Mouse (Mus musculus) v-Abl transformed pro-B cells (cell line): ENCODE measurements around the gene Tmem128.

Experiments used
- in situ Hi-C, 2 experiments: fragments of 400-800 bp; cut with MboI; formaldehyde crosslinking; loops; one replicate each; pipeline ENCODE4 v1.15.1; 2025; ENCODE audit not compliant: unreplicated experiment in 2 of 2

The Tmem128 gene

GRCm38 (mm10) chr5:38260107-38260682, at the start of gene Tmem128:
TSS of gene Tmem128 (plus strand) at chr5:38260185.
- in situ Hi-C loops = no loop called here

GRCm38 (mm10) chr5:38211691-38212090, 48.3 kb upstream of the Tmem128 start:
- in situ Hi-C loops = loop anchor here in 1 of 2 experiments (25.0 kb wide), 1 partner anchor 1249 kb away; no protein-coding TSS in a partner anchor

DNA sequence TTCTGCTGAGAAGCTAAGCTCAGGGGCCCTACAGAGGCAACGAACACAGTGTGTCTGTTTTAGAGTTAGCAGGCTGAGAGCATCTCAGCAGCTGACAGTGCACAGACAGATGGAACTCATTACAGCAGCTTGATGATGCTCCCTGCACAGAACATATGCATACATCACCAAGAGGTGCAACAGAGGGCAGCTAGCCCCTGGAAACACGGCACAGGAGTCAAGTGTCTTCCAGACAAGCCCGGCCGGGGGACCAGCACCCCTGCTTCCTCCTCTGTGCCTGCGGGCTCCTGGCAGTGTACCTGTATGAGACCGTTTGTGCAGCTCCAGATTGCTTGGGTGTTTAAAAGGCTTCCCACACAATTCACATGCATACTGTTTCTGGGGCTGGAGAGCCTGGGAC, 47.0 kb upstream of the Tmem128 start:
- in situ Hi-C loops = loop anchor here in 1 of 2 experiments (25.0 kb wide), 1 partner anchor 1251 kb away; no protein-coding TSS in a partner anchor

DNA sequence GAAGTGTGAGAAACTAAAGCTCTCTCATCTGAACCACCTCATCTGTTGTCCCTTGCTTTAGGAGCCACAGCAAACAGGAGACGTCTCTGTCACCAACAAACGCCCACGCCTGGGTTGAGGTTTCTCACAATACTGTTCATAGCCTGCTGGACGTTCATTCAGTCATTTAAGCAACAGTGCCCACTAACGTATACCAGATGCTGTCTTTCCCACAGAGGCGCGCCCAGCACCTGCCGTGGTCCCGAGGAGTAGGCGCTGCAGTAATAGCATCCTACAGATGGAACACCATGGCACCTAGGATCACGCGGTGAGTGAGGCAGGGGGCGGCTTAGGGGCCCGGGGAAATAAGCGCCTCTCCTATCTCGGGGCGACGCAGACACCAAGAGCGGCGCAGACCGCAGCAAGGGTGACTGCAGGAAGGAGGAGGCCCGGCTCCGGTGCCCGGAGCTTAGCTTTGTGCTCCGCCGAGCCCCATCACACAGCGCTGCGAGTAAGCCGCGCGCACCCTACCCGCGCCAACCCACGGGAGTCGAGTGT, 40.1 kb upstream of the Tmem128 start:
- in situ Hi-C loops = loop anchor here in 1 of 2 experiments (25.0 kb wide), 1 partner anchor 1258 kb away; no protein-coding TSS in a partner anchor

GRCm38 (mm10) chr5:38220328-38220912, 39.6 kb upstream of the Tmem128 start, which contains the start of the genes Zbtb49 and Lyar:
TSS of gene Zbtb49 (minus strand) at chr5:38220457.
TSS of gene Lyar (plus strand) at chr5:38220470.
- in situ Hi-C loops = loop anchor here in 1 of 2 experiments (25.0 kb wide), 1 partner anchor 1258 kb away; no protein-coding TSS in a partner anchor

DNA sequence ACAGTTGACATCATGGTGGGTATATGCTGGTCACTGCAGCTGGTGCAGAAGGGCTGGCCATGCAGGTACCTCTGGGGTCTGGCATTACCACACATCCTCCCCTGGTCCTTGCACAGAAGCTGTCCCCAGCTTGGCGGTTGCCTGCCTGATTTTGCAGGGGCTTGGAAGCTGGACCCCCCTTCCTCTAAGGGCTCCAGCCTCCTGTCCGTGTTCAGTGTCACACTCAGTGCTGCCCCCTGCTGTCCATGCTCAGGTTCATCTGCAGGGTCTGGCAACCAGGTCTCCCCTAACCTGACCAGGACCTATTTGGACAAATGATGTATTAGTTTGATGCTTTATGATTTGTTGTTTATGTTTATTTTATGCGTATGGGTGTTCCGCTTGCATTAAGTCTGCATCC, 24.6 kb upstream of the Tmem128 start:
- in situ Hi-C loops = no loop called here

DNA sequence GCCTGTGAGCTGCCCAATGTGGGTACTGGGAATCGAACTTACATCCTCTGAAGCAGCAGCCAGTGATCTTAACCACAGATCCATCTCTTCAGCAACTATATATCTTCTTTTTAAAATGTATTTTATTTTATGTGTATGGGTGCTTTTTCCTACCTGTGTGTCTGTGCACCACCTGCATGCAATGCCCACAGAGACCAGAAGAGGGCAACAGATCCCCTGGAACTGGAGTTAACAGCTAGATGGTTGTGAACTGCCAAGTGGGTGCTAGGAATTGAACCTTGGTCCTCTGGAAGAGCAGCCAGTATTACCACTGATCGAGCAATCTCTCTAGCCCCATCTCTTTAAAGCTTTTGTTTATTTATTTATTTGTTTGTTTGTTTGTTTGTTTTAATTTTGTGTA, 23.4 kb upstream of the Tmem128 start:
- in situ Hi-C loops = no loop called here

GRCm38 (mm10) chr5:38240727-38241472, 19.1 kb upstream of the Tmem128 start:
- in situ Hi-C loops = no loop called here

GRCm38 (mm10) chr5:38241473-38241834, 18.5 kb upstream of the Tmem128 start:
- in situ Hi-C loops = no loop called here

- in situ Hi-C loops = no loop called here
These were observed 18.0 kb upstream of the Tmem128 start for GRCm38 (mm10) chr5:38241966-38242365.

DNA sequence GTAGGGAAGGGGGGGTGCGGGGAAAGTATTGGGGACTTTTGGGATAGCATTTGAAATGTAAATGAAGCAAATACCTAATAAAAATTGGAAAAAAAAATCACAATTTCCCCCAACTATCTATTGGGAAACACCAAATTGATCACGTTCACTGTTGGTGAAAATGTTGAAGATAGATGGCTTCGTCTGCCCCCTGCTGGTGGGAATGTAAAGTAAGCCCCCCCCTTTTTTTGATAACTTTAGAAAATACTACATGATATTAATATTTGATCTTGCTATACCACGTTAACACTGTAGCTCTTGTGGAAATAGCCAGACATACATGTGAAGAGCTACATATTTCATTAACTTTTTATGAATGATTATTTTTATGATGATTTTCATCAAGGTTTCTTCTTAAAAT, 4.8 kb upstream of the Tmem128 start:
- in situ Hi-C loops = no loop called here

GRCm38 (mm10) chr5:38255644-38256043, 4.3 kb upstream of the Tmem128 start:
- in situ Hi-C loops = no loop called here

GRCm38 (mm10) chr5:38256551-38256950, 3.4 kb upstream of the Tmem128 start:
- in situ Hi-C loops = no loop called here

- in situ Hi-C loops = no loop called here
These were observed 1.8 kb upstream of the Tmem128 start for GRCm38 (mm10) chr5:38258034-38258772.

- in situ Hi-C loops = no loop called here
These were observed 1.2 kb upstream of the Tmem128 start for GRCm38 (mm10) chr5:38258773-38259146.

DNA sequence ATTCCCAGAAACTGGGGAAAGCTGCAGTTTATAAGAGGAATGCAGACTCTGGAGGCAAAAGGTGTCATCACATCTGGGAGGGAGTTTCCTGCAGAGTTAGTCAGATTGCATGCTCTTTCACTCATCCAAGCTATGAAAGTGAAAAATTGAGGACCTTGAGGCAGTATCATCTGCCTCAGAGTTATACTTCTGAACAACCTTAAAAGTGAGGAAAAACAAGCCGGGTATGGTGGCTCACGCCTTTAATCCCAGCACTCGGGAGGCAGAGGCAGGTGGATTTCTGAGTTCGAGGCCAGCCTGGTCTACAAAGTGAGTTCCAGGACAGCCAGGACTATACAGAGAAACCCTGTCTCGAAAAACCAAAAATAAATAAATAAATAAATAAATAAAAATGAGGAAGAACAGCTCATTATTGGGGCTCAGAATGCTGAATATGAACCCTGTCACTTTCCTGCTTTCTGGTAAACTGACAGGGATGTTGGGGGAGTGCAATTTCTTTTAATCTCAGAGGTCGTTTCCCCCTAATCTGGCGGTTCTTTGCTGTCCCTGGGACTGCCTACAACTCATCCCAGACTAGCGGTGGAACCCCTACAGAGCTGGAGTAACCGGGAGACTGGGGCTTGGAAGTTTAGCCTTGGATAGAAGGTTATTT, 404 bp upstream of the Tmem128 start:
- in situ Hi-C loops = no loop called here

- in situ Hi-C loops = no loop called here
These were observed 11.0 kb downstream of the Tmem128 start for GRCm38 (mm10) chr5:38270942-38271341.

- in situ Hi-C loops = no loop called here
These were observed 13.8 kb downstream of the Tmem128 start for GRCm38 (mm10) chr5:38273831-38274230.

DNA sequence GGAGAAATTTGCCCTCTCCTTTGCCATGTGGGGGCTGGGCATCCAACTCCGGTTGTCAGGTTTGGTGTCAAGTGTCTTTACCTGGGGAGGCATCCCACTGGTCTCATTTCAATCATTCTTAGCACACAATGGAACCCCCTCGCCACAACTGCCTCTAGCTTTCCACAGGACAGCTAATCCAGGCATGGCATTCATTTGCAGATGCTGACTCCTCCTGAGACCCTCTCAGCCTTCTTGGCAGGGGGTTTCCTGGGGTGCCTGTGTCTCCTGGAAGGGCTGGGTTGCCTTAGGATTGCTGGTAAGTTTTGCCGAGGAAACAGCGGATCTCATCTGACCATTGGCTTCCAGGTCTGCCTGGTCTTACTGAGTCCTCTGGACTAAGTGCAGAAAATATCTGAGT, 15.8 kb downstream of the Tmem128 start, which contains the start of gene Otop1:
Gene Otop1, plus strand, starts transcription at position 202 of the 400 bp plus-strand sequence.
- in situ Hi-C loops = no loop called here

DNA sequence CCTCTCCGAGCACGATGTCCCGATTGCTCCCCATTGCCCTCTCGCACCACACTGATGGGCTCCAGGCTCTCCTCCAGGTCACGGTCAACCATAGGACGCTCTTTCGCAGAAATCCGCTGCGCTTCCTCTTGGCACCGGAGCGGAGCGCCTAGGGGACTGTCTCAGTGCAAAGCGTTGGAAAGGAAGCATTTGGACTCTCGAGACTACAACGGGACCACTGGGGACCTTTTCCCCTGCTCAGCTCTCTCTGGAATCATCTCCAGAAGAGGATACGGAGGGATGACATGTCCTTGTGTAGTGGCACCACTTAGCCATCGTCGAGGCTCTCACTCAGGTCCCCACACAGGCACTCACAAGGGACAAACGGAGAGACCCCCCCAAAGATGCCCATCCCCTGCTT, 16.5 kb downstream of the Tmem128 start:
- in situ Hi-C loops = no loop called here
